Mouse (Mus musculus) G1E (cell line): ENCODE measurements around the gene Agfg2. TPM values are rescaled to one million over a fixed set of nuclear protein-coding genes. Genes with fewer than 3 reads are reported as not detected.

Source experiments
- ATAC-seq: 2 replicates; pipeline ENCODE4 v1.8.0; 2016; ENCODE audit warnings: mild to moderate bottlenecking; ENCODE audit not compliant: insufficient number of reproducible peaks, poor library complexity, low FRiP score, severe bottlenecking; ENCODE audit errors: extremely low read depth
- DNase-seq: peaks from one replicate; pipeline ENCODE4 v3.0.0; 2012; ENCODE audit warnings: low spot score
- H3K27me3 ChIP-seq: 2 replicates; pipeline ENCODE4 v1.6.1; 2012; ENCODE audit warnings: mild to moderate bottlenecking, low read length, inconsistent platforms; ENCODE audit not compliant: insufficient read depth
- H3K36me3 ChIP-seq: replicated peaks from 2 replicates; pipeline ENCODE3; 2012; ENCODE audit warnings: mild to moderate bottlenecking, inconsistent platforms
- H3K4me1 ChIP-seq: 2 replicates; pipeline ENCODE4 v1.6.1; 2012; ENCODE audit warnings: low read depth, low read length, inconsistent platforms, mixed read lengths; ENCODE audit not compliant: insufficient read depth
- H3K4me3 ChIP-seq: 2 replicates; pipeline ENCODE4 v1.5.1; 2012; ENCODE audit warnings: low read depth, mild to moderate bottlenecking, inconsistent platforms, low read length, moderate library complexity, mixed read lengths
- H3K9me3 ChIP-seq: replicated peaks from 2 replicates; pipeline ENCODE4 v1.6.1; 2012; ENCODE audit warnings: inconsistent platforms
- CTCF ChIP-seq: IDR thresholded peaks from 2 replicates; pipeline ENCODE4 v1.5.1; 2012; ENCODE audit warnings: low read depth, low read length, inconsistent platforms, mixed read lengths
- GATA1 ChIP-seq: IDR thresholded peaks from 2 replicates; pipeline ENCODE4 v1.6.1; 2012; ENCODE audit warnings: borderline replicate concordance, low read length, inconsistent platforms, mixed read lengths
- GATA2 ChIP-seq: IDR thresholded peaks from 2 replicates; pipeline ENCODE4 v1.6.1; 2012; ENCODE audit warnings: low read depth, low read length, inconsistent platforms, borderline replicate concordance
- POLR2AphosphoS5 ChIP-seq: IDR thresholded peaks from 2 replicates; pipeline ENCODE4 v1.6.1; 2012; ENCODE audit warnings: low read depth, low read length, inconsistent platforms; ENCODE audit not compliant: insufficient replicate concordance
- TAL1 ChIP-seq: conservative IDR thresholded peaks from 2 replicates; pipeline ENCODE4 v1.6.1; 2012; ENCODE audit warnings: low read depth, low read length, inconsistent platforms, mixed read lengths
- polyA plus RNA-seq: library from polyadenylated mRNA; stranded (reverse); fragments of >175 nt; gene quantifications from 2 replicates; pipeline ENCODE4 v1.2.3, GENCODE M21; 2012
- total RNA-seq, 2 experiments: library from RNA; stranded (forward) in 1 of 2; stranded (reverse) in 1 of 2; fragments of 200-1000 nt in 1 of 2; fragments of >200 nt in 1 of 2; fragmentation: Nextera tagmentation in 1 of 2; gene quantifications; 2 replicates each; pipeline ENCODE4 v1.2.3; 2014 to 2017

Agfg2 gene
- total and polyA plus RNA-seq, 3 experiments = 26.1 to 102 (median 47.1) TPM

DNA sequence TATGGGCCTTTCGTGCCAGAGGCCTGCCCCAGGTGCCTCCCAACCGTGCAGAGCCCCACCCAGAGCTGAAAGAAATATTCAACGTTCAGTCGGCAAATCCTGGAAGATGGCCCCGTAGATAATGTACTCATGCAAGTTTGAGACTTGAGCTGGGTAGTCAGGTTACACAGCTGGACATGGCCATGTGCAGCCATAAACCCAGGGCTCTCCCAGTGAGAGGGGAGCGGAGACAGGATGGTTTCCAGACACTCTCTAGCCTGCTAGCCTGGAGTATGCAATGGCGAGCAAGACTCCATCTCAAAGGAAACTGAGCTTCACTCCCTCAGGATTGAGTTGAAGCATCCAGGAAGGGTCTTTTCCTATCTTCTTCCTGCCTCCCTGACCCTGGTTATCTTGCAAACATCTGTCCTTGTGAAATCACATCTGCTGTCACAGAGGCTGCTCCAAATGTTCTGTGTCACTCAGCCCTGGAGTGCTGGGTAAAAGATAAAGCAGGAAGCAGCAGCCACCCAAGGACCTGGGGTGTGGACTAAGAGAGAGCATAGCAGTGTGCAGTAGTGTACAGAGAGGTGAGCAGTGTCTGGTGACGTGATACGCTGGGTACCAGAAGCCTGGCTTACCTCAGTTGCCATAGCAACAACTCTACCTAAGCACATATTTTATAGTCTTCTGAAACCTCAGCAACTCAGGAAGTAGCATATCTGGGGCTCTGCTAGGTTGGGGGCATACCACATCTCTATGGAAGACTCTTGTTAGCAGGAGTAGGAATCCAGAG lies 36.5 kb downstream of the Agfg2 start:
- no peak for DNase-seq
- H3K4me1 ChIP-seq = peaks cover 76% of the 10 kb centered on the region
- H3K36me3 ChIP-seq = peaks cover 30% of the 10 kb centered on the region
- H3K9me3 ChIP-seq = peaks cover 4% of the 10 kb centered on the region; the same call in 1 of the 2 replicates
- ATAC-seq = no peak
- H3K4me3 ChIP-seq = peak overlapping the region; percentile 11; the same call in 1 of the 2 replicates
- TF ChIP-seq GATA2 (no peak), CTCF (no peak), POLR2AphosphoS5 (no peak), GATA1 (no peak), TAL1 (peak; percentile 29; the same call in 1 of the 2 replicates)
- peaks cover 3% of the 10 kb centered on the region; the same call in 1 of the 2 replicates for H3K27me3 ChIP-seq

DNA sequence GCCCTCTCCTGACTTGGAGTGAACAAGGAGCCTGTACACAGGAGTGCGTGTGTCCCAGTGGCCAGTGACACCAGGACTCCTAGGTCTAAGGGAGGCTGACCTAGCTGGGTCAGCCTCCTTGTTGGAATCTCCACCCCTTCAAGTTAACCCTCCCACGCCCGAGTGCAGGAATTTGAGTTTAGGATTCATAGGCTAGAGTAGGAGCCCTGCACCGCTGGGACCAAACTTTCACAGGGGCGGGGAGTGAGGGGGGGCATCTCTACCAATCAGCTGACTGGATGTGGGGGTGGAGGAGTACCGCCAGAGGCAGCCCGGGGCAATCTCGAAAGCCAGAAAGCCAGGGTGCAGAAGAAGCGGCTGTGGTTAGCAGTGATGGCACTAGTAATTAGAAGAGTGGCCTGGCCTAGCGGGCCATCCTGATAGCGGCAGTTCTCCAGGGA lies 38.9 kb downstream of the Agfg2 start, which contains the start of gene Irs3:
Gene Irs3 (minus strand): TSS at position 63 of the 440 bp plus-strand sequence.
- ATAC-seq (peak; percentile 23; the same call in 1 of the 2 replicates), DNase-seq (peak; percentile 61)
- H3K4me3 ChIP-seq = peak within 1 kb of the TSS; percentile 17; the same call in 1 of the 2 replicates
- peaks cover 83% of the 10 kb centered on the region for H3K4me1 ChIP-seq
- TF ChIP-seq TAL1 (no peak), POLR2AphosphoS5 (no peak), CTCF (no peak), GATA2 (no peak), GATA1 (no peak)
- peaks cover 3% of the 10 kb centered on the region; the same call in 1 of the 2 replicates for H3K27me3 ChIP-seq
- H3K9me3 ChIP-seq = peaks cover 4% of the 10 kb centered on the region; the same call in 1 of the 2 replicates
- peaks cover 32% of the 10 kb centered on the region for H3K36me3 ChIP-seq

DNA sequence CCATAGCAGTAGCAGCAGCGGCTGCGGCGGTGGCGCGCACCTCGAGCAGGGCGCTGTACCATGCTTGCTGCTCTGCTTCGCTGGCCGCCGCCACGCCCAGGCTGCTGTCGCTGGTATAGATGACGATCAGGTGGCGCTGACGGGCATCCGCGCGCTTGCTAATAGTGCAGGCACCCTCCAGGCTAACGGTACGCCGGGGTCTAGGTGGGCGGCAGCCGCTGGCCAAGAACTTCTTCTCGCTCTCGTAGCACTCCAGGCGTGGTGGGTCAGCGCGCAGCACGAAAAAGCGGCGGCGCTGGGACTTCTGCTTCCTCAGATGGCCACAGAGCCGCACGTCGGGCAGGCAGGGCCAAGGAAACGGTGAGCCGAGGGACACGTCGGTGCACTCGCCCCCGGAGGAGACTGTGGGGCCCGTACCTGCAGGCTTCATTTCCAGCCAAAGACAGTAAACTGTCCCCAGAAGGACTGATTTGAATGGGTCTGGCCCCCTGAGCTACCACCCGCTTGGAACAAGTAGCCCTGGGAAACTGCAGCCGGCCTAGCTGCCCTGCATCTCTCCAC lies 39.4 kb downstream of the Agfg2 start:
- ATAC-seq (no peak), DNase-seq (no peak)
- Histone ChIP-seq H3K27me3 (peaks cover 3% of the 10 kb centered on the region; the same call in 1 of the 2 replicates), H3K9me3 (peaks cover 4% of the 10 kb centered on the region; the same call in 1 of the 2 replicates), H3K4me3 (peak overlapping the region; percentile 17; the same call in 1 of the 2 replicates), H3K36me3 (peaks cover 37% of the 10 kb centered on the region), H3K4me1 (peaks cover 83% of the 10 kb centered on the region)
- no peak for TF ChIP-seq GATA1
- no peak for TF ChIP-seq CTCF
- TF ChIP-seq TAL1 = no peak
- TF ChIP-seq POLR2AphosphoS5 = no peak
- no peak for TF ChIP-seq GATA2

DNA sequence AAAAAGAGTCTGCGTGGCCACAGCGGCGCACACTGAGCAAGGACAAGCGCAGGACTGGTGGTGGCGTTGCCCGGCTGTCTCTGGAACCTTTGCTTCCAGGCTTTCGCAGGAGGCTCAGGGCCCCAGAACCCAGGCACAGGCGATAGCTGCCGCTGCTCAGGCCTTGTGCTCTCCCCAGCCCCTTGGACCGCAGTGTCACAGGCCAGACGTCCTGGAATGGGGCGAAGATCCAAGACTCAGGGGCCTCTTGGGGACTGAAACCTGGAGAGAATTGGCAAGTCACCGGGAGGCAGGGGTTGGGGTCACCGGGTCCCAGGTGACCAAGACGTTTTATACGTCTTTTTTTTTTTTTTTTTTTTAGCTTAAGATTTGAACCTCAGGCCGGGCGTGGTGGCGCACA lies 40.0 kb downstream of the Agfg2 start:
- ATAC-seq (no peak), DNase-seq (no peak)
- no peak for TF ChIP-seq CTCF
- TF ChIP-seq TAL1 = no peak
- Histone ChIP-seq H3K4me1 (peaks cover 83% of the 10 kb centered on the region), H3K9me3 (peaks cover 4% of the 10 kb centered on the region; the same call in 1 of the 2 replicates), H3K36me3 (peaks cover 44% of the 10 kb centered on the region), H3K4me3 (no peak overlapping the region), H3K27me3 (peaks cover 3% of the 10 kb centered on the region; the same call in 1 of the 2 replicates)

DNA sequence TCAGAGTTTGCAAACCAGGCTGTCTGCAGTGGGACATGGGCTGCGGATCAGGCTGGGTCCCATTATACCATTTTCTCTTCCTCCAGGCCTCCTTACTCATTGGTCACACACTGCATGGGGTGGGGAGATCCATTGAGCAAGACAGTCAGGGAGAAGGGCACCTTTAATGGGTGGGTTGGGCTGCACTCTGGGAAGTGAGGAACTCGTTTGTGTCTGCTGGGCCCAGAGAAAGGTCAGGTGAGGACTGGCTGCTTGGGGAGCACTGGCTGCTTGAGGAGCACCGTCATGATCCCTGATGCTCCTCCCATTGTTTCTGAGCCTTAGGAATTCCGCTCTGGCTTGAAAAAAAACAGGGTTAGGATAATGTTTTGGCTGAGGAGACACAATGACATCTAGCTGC lies 41.6 kb downstream of the Agfg2 start:
- H3K4me1 ChIP-seq = peaks cover 75% of the 10 kb centered on the region
- ATAC-seq (no peak), DNase-seq (no peak)
- TF ChIP-seq CTCF (no peak), GATA1 (no peak), TAL1 (no peak), GATA2 (no peak), POLR2AphosphoS5 (no peak)
- H3K4me3 ChIP-seq = no peak overlapping the region
- H3K27me3 ChIP-seq = peaks cover 3% of the 10 kb centered on the region; the same call in 1 of the 2 replicates
- H3K9me3 ChIP-seq = peaks cover 4% of the 10 kb centered on the region; the same call in 1 of the 2 replicates
- H3K36me3 ChIP-seq = peaks cover 60% of the 10 kb centered on the region

DNA sequence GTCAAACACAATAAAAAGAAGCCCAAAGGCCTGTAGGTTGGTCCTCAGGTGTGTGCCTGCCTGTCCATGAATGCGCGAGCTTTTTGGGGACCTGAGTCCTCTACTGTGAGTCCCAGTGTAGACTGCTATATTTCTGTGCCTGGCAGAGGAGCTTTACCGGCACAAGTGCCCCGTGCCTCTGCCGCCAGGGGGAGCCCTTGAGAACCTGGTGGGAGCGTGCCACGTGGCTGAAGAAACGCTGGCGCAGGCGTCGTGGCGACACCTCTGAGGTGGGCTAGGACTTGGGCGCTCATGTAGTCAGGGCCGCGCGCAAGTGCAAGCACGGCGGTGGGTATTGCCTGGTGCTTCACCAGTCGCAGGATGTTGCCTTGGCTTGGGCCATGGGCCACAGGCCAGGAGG lies 43.5 kb downstream of the Agfg2 start, which contains the start of gene Sap25:
Gene Sap25 (plus strand): TSS at position 281 of the 400 bp plus-strand sequence.
- H3K27me3 ChIP-seq = peaks cover 3% of the 10 kb centered on the region; the same call in 1 of the 2 replicates
- DNase-seq (peak; percentile 47), ATAC-seq (no peak)
- peaks cover 78% of the 10 kb centered on the region for H3K36me3 ChIP-seq
- no peak for TF ChIP-seq GATA2
- TF ChIP-seq CTCF = peak; percentile 63
- peaks cover 60% of the 10 kb centered on the region for H3K4me1 ChIP-seq
- H3K9me3 ChIP-seq = peaks cover 4% of the 10 kb centered on the region; the same call in 1 of the 2 replicates
- peak within 1 kb of the TSS; percentile 20; the same call in 1 of the 2 replicates for H3K4me3 ChIP-seq
